Mouse (Mus musculus) stomach, embryonic 14.5 days (tissue): ENCODE results near the gene Lpcat1. TPM values are rescaled to one million over a fixed set of nuclear protein-coding genes. Genes with fewer than 3 reads are reported as not detected.
A peak's percentile ranks its signal among the peaks of the same experiment; 100 is the strongest.

Source experiments
- ATAC-seq: fragments of 200-750 bp; cut with Nextera tagmentation; 2 replicates; pipeline ENCODE4 v1.8.0; 2017; ENCODE audit warnings: low read depth, moderate TSS enrichment; ENCODE audit not compliant: insufficient number of reproducible peaks, insufficient read depth, low FRiP score
- H3K27ac ChIP-seq: fragments of 300-500 bp; sonication (generic); 2 replicates; pipeline ENCODE4 v1.5.1; 2014; ENCODE audit warnings: mild to moderate bottlenecking, low read length, moderate library complexity, mixed read lengths
- H3K27me3 ChIP-seq: fragments of 300-500 bp; sonication (generic); 2 replicates; pipeline ENCODE4 v1.6.1; 2014; ENCODE audit warnings: low read length, control low read depth, mixed read lengths; ENCODE audit not compliant: control insufficient read depth, insufficient read depth
- H3K36me3 ChIP-seq: fragments of 300-500 bp; sonication (generic); 2 replicates; pipeline ENCODE4 v1.6.1; 2014; ENCODE audit warnings: mild to moderate bottlenecking, control low read depth, low read length, moderate library complexity, mixed read lengths; ENCODE audit not compliant: control insufficient read depth, insufficient read depth
- H3K4me1 ChIP-seq: fragments of 300-500 bp; sonication (generic); 2 replicates; pipeline ENCODE4 v1.6.1; 2014; ENCODE audit warnings: low read length, control low read depth, mixed read lengths; ENCODE audit not compliant: control insufficient read depth, insufficient read depth
- H3K4me2 ChIP-seq: fragments of 300-500 bp; sonication (generic); replicated peaks from 2 replicates; pipeline ENCODE4 v1.6.1; 2014; ENCODE audit warnings: low read depth, low read length, control low read depth
- H3K4me3 ChIP-seq: fragments of 300-500 bp; sonication (generic); 2 replicates; pipeline ENCODE4 v1.5.1; 2014; ENCODE audit warnings: low read depth, low read length, control low read depth
- H3K9ac ChIP-seq: fragments of 300-500 bp; sonication (generic); replicated peaks from 2 replicates; pipeline ENCODE4 v1.6.1; 2014; ENCODE audit warnings: low read depth, mild to moderate bottlenecking, control low read depth, low read length, moderate library complexity, mixed read lengths
- H3K9me3 ChIP-seq: fragments of 300-500 bp; sonication (generic); 2 replicates; pipeline ENCODE4 v1.6.1; 2016; ENCODE audit warnings: low read depth, low read length, control low read depth; ENCODE audit not compliant: control insufficient read depth
- WGBS: fragments of 180-500 bp; shearing (Covaris S2); extraction: QIAGEN DNeasy Blood & Tissue Kit; methylation state at CpG from one replicate; pipeline ENCODE4 v1.1.7; 2014; 5-methylcytosine and 5-hydroxymethylcytosine counted together
- polyA plus RNA-seq: library from polyadenylated mRNA; unstranded; fragments of >200 nt; fragmentation: Nextera tagmentation; extraction: Ambion mirVana; gene quantifications from 2 replicates; pipeline ENCODE4 v1.2.1, GENCODE M21; 2014

Gene Lpcat1
- polyA plus RNA-seq, 1 experiment from 2014 or later = 40.4 TPM

- Histone ChIP-seq H3K27me3 (no peaks in the 10 kb centered on the region), H3K36me3 (no peaks in the 10 kb centered on the region; the same call in 1 of the 2 replicates), H3K4me2 (no peak overlapping the region), H3K9ac (no peak overlapping the region), H3K4me1 (0 out of 2 replicates have a peak, but pooled peaks cover 3% of the 10 kb centered on the region), H3K9me3 (no peaks in the 10 kb centered on the region), H3K4me3 (no peak overlapping the region), H3K27ac (no peak overlapping the region)
- 90% methylated on average over 12 of the region's 12 CpGs for WGBS
- ATAC-seq = peak; percentile 86; the same call in 1 of the 2 replicates
Measured at GRCm38 (mm10) chr13:73475058-73475980, 8.3 kb downstream of the Lpcat1 start.

DNA sequence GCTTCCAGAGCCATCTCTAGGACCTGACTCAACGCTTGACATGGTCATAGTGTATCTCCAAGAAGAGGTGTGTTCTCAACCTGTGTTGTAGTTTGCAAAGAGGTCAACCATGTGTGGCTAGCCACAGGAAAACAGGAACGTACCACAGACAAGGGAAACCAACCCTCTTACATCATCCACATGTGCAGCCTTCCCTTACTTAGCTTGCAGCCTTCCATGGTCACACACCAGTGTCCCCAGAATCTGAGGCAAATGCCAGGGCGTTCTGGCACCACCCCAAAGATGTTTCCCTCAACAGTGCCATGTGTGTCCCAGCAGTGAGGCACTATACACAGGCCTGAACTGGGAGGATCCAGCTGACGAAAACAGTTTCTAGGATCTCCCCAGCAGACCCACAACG, 9.3 kb downstream of the Lpcat1 start:
- H3K9ac ChIP-seq = no peak overlapping the region
- no peaks in the 10 kb centered on the region for H3K27me3 ChIP-seq
- no peak for ATAC-seq
- 0 out of 2 replicates have a peak, but pooled peaks cover 3% of the 10 kb centered on the region for H3K4me1 ChIP-seq
- H3K36me3 ChIP-seq = no peaks in the 10 kb centered on the region; the same call in 1 of the 2 replicates
- no peak overlapping the region for H3K27ac ChIP-seq
- no peaks in the 10 kb centered on the region for H3K9me3 ChIP-seq
- H3K4me3 ChIP-seq = no peak overlapping the region
- WGBS = 85% methylated on average over 5 of the region's 5 CpGs
- H3K4me2 ChIP-seq = no peak overlapping the region

DNA sequence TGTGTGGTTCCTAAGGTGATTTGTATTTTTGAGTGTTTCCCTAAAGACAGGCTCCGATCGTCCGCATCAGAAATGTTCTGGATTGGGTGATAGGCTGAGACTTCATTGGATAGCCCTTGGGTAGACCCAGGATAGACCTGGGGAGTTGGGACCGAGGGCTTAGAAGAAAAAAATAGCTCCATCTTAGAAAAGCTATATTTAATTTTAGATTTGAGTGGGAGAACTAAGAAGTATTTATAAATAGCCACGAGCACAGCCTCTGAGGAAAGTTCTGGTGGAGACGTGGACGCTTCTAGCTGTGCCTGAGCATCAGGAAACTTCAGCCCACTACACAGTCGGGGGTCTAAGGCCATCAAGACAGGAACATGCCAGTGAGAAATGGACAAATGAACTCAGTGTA, 9.8 kb downstream of the Lpcat1 start:
- WGBS = 83% methylated on average over 8 of the region's 8 CpGs

DNA sequence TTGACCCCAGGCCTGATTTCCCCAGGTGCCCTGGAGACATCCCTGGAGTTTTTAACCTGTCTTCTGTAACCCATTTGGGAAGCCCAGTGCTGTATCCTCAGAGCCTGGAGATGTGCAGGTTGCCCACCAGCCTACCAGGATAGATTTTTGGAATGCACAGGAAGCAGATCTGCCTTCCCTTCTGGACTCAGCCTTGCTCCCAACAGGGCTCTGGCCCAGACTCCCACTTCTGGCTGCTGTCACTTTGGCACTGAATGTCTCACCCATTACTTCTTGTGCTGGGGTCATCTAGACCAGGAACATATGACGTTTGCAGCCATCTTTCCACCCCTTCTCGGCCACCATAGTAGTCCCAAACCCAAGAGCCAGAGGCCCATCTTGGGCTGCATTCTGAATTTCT, 10.8 kb downstream of the Lpcat1 start:
- no peak overlapping the region for H3K27ac ChIP-seq
- no peak for ATAC-seq
- H3K4me1 ChIP-seq = 0 out of 2 replicates have a peak, but pooled peaks cover 3% of the 10 kb centered on the region
- no peak overlapping the region for H3K4me3 ChIP-seq
- H3K9ac ChIP-seq = no peak overlapping the region
- no peaks in the 10 kb centered on the region for H3K9me3 ChIP-seq
- H3K4me2 ChIP-seq = no peak overlapping the region
- H3K36me3 ChIP-seq = no peaks in the 10 kb centered on the region
- no peaks in the 10 kb centered on the region for H3K27me3 ChIP-seq
- WGBS = 75% methylated on average over 2 of the region's 2 CpGs

More for the DNA sequence above, 9.8 kb downstream of the Lpcat1 start:
- Histone ChIP-seq H3K4me3 (no peak overlapping the region), H3K9me3 (no peaks in the 10 kb centered on the region), H3K9ac (no peak overlapping the region), H3K4me2 (no peak overlapping the region), H3K36me3 (no peaks in the 10 kb centered on the region), H3K4me1 (0 out of 2 replicates have a peak, but pooled peaks cover 3% of the 10 kb centered on the region), H3K27me3 (no peaks in the 10 kb centered on the region), H3K27ac (no peak overlapping the region)
- ATAC-seq = no peak

- no peak overlapping the region for H3K4me2 ChIP-seq
- no peaks in the 10 kb centered on the region for H3K4me1 ChIP-seq
- H3K9ac ChIP-seq = no peak overlapping the region
- WGBS = 81% methylated on average over 7 of the region's 7 CpGs
- no peak for ATAC-seq
- no peak overlapping the region for H3K27ac ChIP-seq
- H3K36me3 ChIP-seq = peaks cover 3% of the 10 kb centered on the region
- H3K4me3 ChIP-seq = no peak overlapping the region
- no peaks in the 10 kb centered on the region; the same call in 1 of the 2 replicates for H3K9me3 ChIP-seq
- no peaks in the 10 kb centered on the region for H3K27me3 ChIP-seq
Measured at GRCm38 (mm10) chr13:73482476-73482875, 15.5 kb downstream of the Lpcat1 start.

DNA sequence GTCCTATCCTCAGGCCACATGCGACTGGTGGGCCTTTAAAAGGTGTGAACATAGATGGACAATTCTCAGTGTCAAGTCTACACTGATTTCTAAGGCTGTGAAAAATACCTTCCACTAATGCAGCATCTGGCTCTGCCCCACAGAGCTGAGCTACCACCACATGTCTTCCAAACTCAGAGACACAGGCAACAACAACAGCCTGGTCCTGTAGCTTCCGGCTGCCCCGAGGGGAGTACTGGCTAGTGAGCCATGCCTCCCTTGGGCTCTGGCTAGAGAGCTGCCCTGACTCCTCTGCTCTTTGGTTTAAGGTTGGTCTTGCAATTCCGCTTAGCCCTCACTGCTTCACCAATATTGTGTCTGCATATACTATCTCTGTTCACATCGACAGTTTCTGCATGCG, 16.3 kb downstream of the Lpcat1 start:
- Histone ChIP-seq H3K4me2 (no peak overlapping the region), H3K4me1 (no peaks in the 10 kb centered on the region), H3K36me3 (peaks cover 3% of the 10 kb centered on the region), H3K9me3 (no peaks in the 10 kb centered on the region; the same call in 1 of the 2 replicates), H3K27me3 (no peaks in the 10 kb centered on the region), H3K4me3 (no peak overlapping the region), H3K9ac (no peak overlapping the region), H3K27ac (no peak overlapping the region)
- 96% methylated on average over 6 of the region's 6 CpGs for WGBS
- ATAC-seq = no peak

DNA sequence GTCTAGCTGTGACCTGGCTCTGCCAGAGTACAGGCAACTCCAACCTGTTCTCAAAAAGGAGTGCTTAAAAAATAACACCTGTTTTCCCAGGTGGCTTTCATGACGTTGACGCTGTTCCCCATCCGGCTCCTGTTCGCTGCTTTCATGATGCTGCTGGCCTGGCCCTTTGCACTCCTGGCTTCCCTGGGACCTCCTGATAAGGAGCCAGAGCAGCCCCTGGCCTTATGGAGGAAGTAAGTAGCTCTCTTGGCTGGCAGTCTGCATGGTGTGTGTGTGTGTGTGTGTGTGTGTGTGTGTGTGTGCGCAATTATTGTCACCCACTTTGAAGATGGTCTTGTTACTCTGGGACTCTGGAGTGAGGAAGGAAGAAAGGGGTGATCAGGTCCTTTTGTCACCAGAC, 17.2 kb downstream of the Lpcat1 start:
- no peak overlapping the region for H3K27ac ChIP-seq
- 65% methylated on average over 5 of the region's 5 CpGs for WGBS
- H3K4me3 ChIP-seq = no peak overlapping the region
- no peaks in the 10 kb centered on the region for H3K27me3 ChIP-seq
- no peak overlapping the region for H3K4me2 ChIP-seq
- no peak for ATAC-seq
- H3K9ac ChIP-seq = no peak overlapping the region
- no peaks in the 10 kb centered on the region for H3K4me1 ChIP-seq
- H3K9me3 ChIP-seq = no peaks in the 10 kb centered on the region; the same call in 1 of the 2 replicates
- peaks cover 11% of the 10 kb centered on the region for H3K36me3 ChIP-seq

DNA sequence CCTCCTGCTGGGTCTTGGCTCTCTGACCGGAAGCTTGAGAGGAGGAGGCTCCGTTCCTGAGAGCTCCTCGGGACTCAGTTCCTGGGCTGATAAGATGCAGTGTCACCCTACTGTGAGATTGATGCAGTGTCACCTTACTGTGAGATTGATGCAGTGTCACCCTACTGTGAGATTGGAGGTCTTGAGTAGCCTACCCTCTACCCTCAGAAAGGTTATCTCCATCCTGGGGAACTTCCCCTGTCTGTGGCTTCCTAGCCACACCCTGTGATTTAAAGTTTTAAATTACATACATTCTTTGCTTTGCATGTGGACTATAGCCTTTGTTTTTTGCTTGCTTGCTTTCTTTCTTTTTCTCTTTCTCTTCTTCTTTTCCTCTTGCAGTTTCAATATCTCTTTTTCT, 21.1 kb downstream of the Lpcat1 start:
- H3K4me3 ChIP-seq = no peak overlapping the region

More for the DNA sequence above, 21.1 kb downstream of the Lpcat1 start:
- Histone ChIP-seq H3K27me3 (no peaks in the 10 kb centered on the region), H3K9me3 (no peaks in the 10 kb centered on the region; the same call in 1 of the 2 replicates), H3K36me3 (peaks cover 34% of the 10 kb centered on the region), H3K27ac (no peak overlapping the region), H3K9ac (no peak overlapping the region), H3K4me2 (no peak overlapping the region), H3K4me1 (no peaks in the 10 kb centered on the region)
- WGBS = 39% methylated on average over 3 of the region's 3 CpGs
- ATAC-seq = no peak
